Mouse (Mus musculus) cerebellum, adult 8-10 months (tissue): Measurements from ENCODE around the gene Sh3bgrl2.

Experiments used
- DNase-seq: peaks from one replicate; pipeline ENCODE4 v3.0.0; 2022

Sh3bgrl2 gene

DNA sequence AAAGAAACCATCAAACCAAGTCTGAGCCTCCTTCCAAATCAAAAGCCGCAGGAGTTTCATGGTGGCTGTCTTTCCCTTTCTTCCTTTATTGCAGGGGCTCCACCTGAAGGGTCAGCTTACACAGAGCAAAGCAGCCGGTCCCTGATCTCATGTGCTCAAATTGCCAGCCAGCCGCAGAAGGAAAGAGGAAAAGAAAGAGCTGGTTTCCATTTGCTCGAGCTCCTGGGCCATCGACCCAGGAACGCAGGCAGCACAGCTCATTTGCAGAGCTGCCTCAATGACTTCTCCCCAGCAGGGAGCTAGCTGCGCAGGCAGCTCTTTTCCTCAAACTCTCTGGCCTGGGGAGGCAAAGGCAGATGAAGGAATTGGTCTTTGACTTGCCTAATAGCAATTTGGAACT, 87.9 kb downstream of the Sh3bgrl2 start:
- DNase-seq = no peak

DNA sequence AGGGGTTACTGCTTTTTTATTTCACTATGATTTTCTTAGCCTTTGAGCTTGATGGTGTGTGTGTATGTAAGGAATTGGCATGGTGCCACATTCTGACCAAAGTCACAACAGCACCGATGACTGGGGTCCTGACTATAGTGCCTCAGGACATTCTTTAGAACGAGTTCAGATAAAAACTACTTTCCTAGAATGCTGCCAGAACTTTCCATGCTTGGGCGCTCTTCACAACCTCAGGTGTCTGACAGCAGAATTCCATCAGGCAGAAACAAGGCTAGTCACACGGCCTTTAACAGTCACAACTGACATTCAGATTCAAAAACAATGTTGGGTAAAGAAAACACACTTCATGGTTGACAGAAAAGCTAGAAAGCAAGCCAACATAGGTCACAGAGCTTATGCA, 95.0 kb downstream of the Sh3bgrl2 start:
- no peak for DNase-seq

DNA sequence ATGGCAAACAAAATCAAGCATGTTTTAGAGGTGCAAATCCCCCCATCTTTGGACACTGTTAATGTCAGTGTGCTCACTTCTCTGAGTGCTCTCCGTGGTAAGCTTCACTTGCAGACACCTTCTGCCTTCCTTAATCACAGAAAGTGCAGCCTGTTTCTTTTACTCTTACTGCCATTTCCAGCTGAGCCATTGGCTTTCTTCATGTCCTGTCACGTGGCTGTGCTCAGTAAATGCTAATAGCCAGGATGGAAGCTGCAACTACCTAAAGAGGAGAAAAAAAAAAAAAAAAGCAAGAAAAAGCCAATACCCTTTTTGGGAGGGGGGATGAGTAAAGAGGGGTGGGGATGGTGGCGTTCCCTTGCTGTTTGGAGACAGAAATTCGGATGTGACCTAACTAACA, 95.7 kb downstream of the Sh3bgrl2 start:
- DNase-seq = no peak

- no peak for DNase-seq
These were observed 98.1 kb downstream of the Sh3bgrl2 start for GRCm38 (mm10) chr9:83646215-83646614.

- no peak for DNase-seq
These were observed 98.6 kb downstream of the Sh3bgrl2 start for GRCm38 (mm10) chr9:83646691-83647090.

- no peak for DNase-seq
These were observed 100.0 kb downstream of the Sh3bgrl2 start for GRCm38 (mm10) chr9:83647919-83648705.

DNA sequence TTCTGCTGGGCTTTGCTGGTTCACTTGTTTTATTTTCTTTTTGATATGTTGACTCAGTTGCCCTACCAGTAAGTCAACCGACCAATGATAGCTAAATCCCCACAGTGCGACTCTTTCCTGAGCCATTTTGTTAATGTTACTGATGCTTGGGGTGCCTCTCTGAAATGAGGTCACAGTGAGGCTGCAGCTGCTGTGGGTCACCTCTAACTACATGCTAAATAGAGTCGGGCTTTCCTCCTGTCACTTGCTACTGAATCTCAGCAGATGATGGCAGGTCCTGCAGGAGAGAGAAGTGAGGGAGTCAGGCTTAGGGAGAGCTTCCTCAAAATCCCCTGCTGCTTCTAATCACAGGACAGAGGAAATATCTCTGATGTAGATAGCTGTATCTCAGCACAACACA, 100.6 kb downstream of the Sh3bgrl2 start:
- DNase-seq = no peak

- no peak for DNase-seq
These were observed 103.9 kb downstream of the Sh3bgrl2 start for GRCm38 (mm10) chr9:83652015-83652414.

- no peak for DNase-seq
These were observed 104.6 kb downstream of the Sh3bgrl2 start for GRCm38 (mm10) chr9:83652590-83653172.

DNA sequence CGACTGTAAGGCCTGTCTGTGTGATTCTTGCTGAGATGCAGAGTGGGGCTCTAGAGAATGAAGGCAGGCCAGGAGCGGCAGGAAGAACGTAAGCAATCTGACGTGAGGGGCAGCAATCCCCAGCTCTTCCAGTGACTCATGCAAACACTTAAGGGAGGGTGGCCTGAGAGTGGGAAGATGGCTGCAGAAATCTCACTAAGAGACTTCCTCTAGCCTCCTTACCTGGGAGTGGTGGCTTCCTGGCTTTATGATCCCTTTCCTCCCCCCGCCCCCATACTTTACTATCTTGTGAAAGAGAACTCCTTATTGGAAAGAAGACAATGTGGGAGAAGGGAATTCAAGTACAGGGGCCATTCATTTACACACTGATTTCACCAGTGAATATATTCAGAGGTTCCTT, 106.5 kb downstream of the Sh3bgrl2 start:
- no peak for DNase-seq

GRCm38 (mm10) chr9:83656960-83657651, 109.0 kb downstream of the Sh3bgrl2 start:
- DNase-seq = no peak

DNA sequence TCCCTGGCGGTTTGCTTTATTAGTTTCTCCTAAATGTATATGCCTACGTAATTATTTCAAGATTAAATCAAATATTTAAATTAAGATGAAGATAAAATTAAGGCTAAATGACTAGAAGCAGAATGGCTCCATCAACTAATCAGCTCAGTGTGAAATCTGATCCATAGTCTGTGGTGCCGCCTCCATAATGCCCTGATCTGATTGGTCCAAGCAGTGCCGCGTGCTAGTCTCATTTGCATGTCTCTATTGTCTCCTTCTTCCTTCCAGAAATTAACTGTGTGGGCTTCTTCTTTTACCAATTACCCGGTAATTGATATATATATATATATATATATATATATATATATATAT, 109.5 kb downstream of the Sh3bgrl2 start:
- no peak for DNase-seq

DNA sequence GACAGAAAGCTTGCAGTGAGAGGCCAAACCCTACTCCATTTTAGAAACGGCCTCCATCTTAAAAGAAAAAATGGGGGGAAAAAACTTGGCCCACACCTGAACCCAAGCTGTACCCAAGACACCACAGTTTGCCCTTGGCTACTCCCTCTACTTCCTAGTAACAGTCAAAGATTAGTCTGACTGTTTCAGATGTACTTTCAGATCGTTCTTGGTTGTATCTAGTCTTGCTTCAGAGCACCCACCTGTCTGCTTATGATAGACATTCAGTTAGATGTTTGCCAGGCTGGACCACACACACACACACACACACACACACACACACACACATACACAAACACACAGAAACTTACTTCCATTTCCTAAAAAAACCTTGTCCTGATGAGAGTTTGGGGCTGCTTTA, 111.0 kb downstream of the Sh3bgrl2 start:
- DNase-seq = no peak

- DNase-seq = no peak
These were observed 113.7 kb downstream of the Sh3bgrl2 start for GRCm38 (mm10) chr9:83661811-83662210.

DNA sequence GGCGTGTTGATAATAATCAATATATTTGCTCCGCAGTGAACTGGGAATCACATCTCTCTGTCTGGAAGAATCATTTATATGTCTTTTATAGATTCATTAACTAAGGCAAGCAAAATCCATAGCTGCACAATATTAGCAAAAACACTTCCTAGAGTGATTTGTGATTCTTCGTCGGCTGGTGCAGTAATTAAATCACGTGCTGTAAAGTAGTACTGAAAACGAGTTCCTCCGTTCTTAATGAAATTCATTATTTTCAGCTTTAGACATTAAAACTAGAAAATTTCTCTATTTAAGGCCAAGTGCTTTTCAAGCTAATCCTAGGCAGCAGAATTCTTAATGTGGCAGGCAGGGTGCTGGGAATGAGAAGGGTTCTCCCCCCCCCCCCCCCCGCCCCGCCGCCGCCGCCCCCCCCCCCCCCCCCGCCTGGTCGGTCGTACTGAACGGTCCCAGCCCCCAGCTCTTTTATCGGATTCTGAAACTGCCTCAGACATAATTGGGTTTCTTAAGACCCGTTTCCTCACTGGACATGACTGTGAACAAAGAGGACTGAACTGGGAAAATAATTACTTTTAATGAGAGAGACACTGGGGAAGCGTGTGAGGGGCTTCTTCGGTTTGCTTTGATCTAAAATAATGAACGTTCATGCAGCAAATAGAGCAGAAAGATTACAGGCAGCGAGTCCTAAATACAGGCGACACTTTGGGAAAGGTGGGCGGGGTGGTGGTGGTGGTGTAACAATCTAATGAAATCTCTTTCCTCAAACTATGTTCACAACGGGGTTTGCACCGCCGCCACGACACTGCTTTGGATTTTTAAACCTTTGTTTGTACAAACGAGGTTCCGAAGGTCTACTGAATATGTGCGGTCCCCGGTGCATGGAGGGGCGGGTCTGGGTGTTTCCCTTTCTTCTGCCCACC, 116.1 kb downstream of the Sh3bgrl2 start:
- no peak for DNase-seq

- DNase-seq = no peak
These were observed 116.8 kb downstream of the Sh3bgrl2 start for GRCm38 (mm10) chr9:83664951-83665350.

DNA sequence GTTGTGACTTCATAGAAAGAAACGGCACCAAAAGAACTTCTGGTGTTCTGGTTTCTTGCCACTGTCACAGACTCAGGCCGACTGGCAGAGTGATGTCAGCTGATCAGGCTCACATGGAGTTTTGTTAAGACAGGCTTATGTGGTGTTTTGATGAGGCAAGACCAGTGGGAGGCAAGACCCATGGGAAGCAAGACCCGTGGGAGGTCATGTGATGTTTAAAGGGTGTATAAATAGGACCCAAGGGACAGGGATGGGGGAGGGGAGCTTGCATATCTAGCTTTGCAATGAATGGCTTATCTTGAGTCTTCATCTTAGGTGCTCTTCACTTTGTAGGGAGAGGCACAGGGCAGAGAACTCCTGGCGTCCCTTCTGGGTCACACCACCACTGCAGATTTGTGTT, 118.9 kb downstream of the Sh3bgrl2 start:
- no peak for DNase-seq

DNA sequence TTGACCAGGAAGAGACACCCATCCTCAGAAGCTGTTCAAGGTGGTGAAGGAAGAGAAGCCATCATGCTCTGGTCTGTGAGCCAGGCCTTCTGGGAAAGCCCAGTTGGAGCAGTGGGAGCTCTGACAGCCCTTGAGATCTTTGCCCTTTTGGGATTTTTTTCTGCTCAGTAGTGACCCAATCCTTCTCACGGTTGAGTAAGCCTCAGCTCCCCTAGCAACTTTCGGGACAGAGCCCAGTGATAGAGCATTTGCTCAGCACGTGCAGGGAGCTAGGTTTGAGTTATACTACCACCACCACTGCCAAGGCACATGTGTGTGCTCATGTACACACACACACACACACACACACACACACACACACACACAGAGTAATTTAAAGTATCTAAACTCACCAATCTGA, 131.5 kb downstream of the Sh3bgrl2 start:
- no peak for DNase-seq

DNA sequence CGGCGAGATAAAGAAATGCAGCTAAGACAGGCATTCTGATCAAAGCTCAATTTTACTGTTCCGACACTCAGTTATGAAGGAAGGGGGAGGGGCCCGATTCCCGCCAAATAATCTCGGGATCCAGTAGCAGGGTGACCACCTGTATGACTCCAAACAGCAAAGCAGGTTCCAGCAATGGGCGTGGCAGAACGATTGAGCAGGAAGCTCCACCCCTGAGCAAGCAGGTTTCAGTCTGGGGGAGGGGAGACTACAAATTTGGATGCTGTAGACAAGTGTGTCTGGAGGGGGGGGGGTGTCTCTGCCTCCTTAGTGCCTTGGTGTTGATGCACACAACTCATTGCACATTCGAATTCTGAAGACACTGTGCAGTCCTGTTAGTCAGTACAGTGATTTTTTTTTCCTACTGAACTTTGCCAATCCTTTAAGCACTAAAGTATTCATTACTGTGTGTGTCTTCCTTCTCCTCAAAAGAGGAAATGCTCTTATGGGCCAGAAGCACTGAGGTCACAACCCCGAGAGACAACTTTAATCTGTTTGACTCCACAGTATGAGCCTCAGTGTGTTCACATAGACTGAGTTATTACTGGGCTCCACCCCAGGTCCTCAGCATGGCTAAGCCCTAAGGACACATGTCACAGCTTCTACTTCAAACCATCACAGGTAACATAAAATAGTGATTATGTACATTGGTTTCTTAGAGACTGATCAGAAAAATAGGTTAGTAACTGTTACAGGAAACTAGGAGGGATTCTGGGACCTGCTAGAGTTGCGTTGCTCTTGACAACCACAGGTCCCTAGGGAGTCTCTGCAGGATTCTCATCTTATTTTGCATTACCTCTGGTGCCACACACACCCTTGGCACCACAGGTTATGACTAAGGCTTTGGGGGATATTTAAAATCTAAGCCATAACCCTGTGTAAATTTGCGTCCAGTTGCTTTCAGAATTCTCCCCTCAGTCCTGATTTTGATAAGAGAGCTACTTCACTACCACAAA, 133.8 kb downstream of the Sh3bgrl2 start:
- no peak for DNase-seq

GRCm38 (mm10) chr9:83686511-83687100, 138.5 kb downstream of the Sh3bgrl2 start:
- DNase-seq = peak; percentile 34

DNA sequence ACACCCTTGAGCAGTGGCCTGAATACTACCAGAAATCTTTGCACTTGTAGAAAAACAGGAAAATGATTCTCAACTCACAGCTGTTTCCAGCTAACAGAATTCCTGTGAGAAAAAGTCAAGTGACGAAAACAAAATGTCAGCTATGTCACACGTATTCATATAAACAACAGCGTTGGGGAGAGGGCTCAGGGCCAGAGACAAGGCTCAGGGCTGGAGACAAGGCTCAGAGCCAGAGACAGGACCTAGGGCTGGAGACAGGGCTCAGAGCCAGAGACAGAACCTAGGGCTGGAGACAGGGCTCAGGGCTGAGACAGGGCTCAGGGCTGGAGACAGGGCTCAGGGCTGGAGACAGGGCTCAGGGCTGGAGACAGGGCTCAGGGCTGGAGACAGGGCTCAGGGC, 139.8 kb downstream of the Sh3bgrl2 start:
- DNase-seq = no peak
